Mouse (Mus musculus): ENCODE data around the gene Slc11a1.

DNA sequence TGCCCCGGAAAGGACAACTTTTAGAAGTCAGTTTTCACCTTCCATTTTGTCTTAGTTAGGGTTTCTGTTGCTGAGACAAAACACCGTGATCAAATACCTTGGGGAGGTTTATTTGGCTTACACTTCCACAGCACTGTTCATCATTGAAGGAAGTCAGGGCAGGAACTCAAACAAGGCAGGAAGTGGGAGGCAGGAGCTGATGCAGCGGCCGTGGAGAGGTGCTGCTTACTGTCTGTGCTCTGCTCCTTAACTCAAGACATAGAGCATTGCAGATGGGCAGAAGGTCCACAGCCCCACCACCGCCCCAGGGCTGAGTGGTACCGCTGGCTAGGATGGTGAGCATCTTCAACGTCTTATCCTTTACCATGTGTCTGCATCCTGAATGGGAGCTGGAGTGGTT lies 33.1 kb upstream of the Slc11a1 start:
- TF ChIP-seq CTCF (IDR thresholded peaks at IDR 0.05; ENCODE audit: low read depth, low read length): no peak
- TF ChIP-seq POLR2A (IDR thresholded peaks at IDR 0.05; ENCODE audit: borderline replicate concordance, low read depth, low read length): no peak
